Mouse (Mus musculus) stomach, postnatal 0 days (tissue): ENCODE data around the gene Smtnl1. TPM values are rescaled to one million over a fixed set of nuclear protein-coding genes. Genes with fewer than 3 reads are reported as not detected.

ENCODE experiments used
- ATAC-seq: fragments of 200-750 bp; cut with Nextera tagmentation; 2 replicates; pipeline ENCODE4 v1.8.0; 2017; ENCODE audit not compliant: low FRiP score, low TSS enrichment
- DNase-seq: peaks from one replicate; pipeline ENCODE4 v3.0.0-alpha.2; 2016; ENCODE audit warnings: low spot score
- H3K27ac ChIP-seq: fragments of 300-500 bp; sonication (generic); replicated peaks from 2 replicates; pipeline ENCODE4 v1.5.1; 2014; ENCODE audit warnings: mild to moderate bottlenecking, control low read depth
- H3K27me3 ChIP-seq: fragments of 300-500 bp; sonication (generic); 2 replicates; pipeline ENCODE4 v1.6.1; 2014; ENCODE audit warnings: low read length; ENCODE audit not compliant: control insufficient read depth, insufficient read depth
- H3K36me3 ChIP-seq: fragments of 300-500 bp; sonication (generic); 2 replicates; pipeline ENCODE4 v1.6.1; 2014; ENCODE audit warnings: low read length, mixed read lengths; ENCODE audit not compliant: control insufficient read depth, insufficient read depth
- H3K4me1 ChIP-seq: fragments of 300-500 bp; sonication (generic); replicated peaks from 2 replicates; pipeline ENCODE4 v1.6.1; 2014; ENCODE audit warnings: antibody characterized with exemption; ENCODE audit not compliant: control insufficient read depth, insufficient read depth
- H3K4me2 ChIP-seq: fragments of 300-500 bp; sonication (generic); replicated peaks from 2 replicates; pipeline ENCODE4 v1.6.1; 2014; ENCODE audit warnings: low read depth, mild to moderate bottlenecking, control low read depth, moderate library complexity
- H3K4me3 ChIP-seq: fragments of 300-500 bp; sonication (generic); 2 replicates; pipeline ENCODE4 v1.5.1; 2014; ENCODE audit warnings: low read depth, low read length, control low read depth
- H3K9ac ChIP-seq: fragments of 300-500 bp; sonication (generic); 2 replicates; pipeline ENCODE4 v1.6.1; 2014; ENCODE audit warnings: mild to moderate bottlenecking, low read length, control low read depth, mixed read lengths
- H3K9me3 ChIP-seq: fragments of 300-500 bp; sonication (generic); 2 replicates; pipeline ENCODE4 v1.6.1; 2016; ENCODE audit warnings: low read length; ENCODE audit not compliant: control insufficient read depth
- CTCF ChIP-seq: IDR thresholded peaks from 2 replicates; pipeline ENCODE4 v1.5.1; 2016; ENCODE audit warnings: antibody characterized with exemption, low read depth, mild to moderate bottlenecking, moderate library complexity
- EP300 ChIP-seq: optimal IDR thresholded peaks from 2 replicates; pipeline ENCODE3; 2016; ENCODE audit warnings: antibody characterized with exemption
- WGBS: fragments of 180-500 bp; shearing (Covaris S2); extraction: QIAGEN DNeasy Blood & Tissue Kit; methylation state at CpG from one replicate; pipeline ENCODE4 v1.1.7; 2014; 5-methylcytosine and 5-hydroxymethylcytosine counted together
- polyA plus RNA-seq: library from polyadenylated mRNA; unstranded; fragments of >200 nt; fragmentation: Nextera tagmentation; extraction: Ambion mirVana; gene quantifications from 2 replicates; pipeline ENCODE4 v1.2.1, GENCODE M21; 2015

Gene Smtnl1
- polyA plus RNA-seq, 1 experiment from 2014 or later, result not detected

GRCm38 (mm10) chr2:84862231-84862630 is 39.8 kb upstream of the Smtnl1 start:
- ATAC-seq (no peak), DNase-seq (no peak)
- WGBS, result 73% methylated on average over 3 of the region's 3 CpGs
- H3K36me3 ChIP-seq, result peaks cover 10% of the 10 kb centered on the region; the same call in 1 of the 2 replicates
- no peaks in the 10 kb centered on the region for H3K9me3 ChIP-seq
- H3K4me3 ChIP-seq, result no peak overlapping the region
- H3K4me2 ChIP-seq, result no peak overlapping the region
- no peak overlapping the region for H3K9ac ChIP-seq
- H3K27ac ChIP-seq, result no peak overlapping the region
- TF ChIP-seq CTCF, result no peak
- no peak for TF ChIP-seq EP300
- no peaks in the 10 kb centered on the region for H3K27me3 ChIP-seq
- no peaks in the 10 kb centered on the region for H3K4me1 ChIP-seq

- no peak overlapping the region for H3K4me3 ChIP-seq
- H3K9me3 ChIP-seq, result no peaks in the 10 kb centered on the region
- DNase-seq (no peak), ATAC-seq (no peak)
- WGBS, result 69% methylated on average over 3 of the region's 3 CpGs
- H3K27ac ChIP-seq, result no peak overlapping the region
- no peaks in the 10 kb centered on the region for H3K27me3 ChIP-seq
- H3K36me3 ChIP-seq, result peaks cover 10% of the 10 kb centered on the region; the same call in 1 of the 2 replicates
- no peak overlapping the region for H3K9ac ChIP-seq
- no peak for TF ChIP-seq CTCF
- TF ChIP-seq EP300, result no peak
- H3K4me1 ChIP-seq, result no peaks in the 10 kb centered on the region
- H3K4me2 ChIP-seq, result no peak overlapping the region
These were observed 39.0 kb upstream of the Smtnl1 start for GRCm38 (mm10) chr2:84861430-84861829.

- TF ChIP-seq EP300, result no peak
- no peak for TF ChIP-seq CTCF
- H3K36me3 ChIP-seq, result peaks cover 10% of the 10 kb centered on the region; the same call in 1 of the 2 replicates
- WGBS, result 83% methylated on average over 7 of the region's 7 CpGs
- no peak overlapping the region for H3K27ac ChIP-seq
- no peak overlapping the region for H3K4me3 ChIP-seq
- no peak for DNase-seq
- H3K27me3 ChIP-seq, result no peaks in the 10 kb centered on the region
- no peak for ATAC-seq
- no peak overlapping the region for H3K9ac ChIP-seq
- no peaks in the 10 kb centered on the region for H3K4me1 ChIP-seq
- H3K9me3 ChIP-seq, result no peaks in the 10 kb centered on the region
- no peak overlapping the region for H3K4me2 ChIP-seq
These were observed 37.7 kb upstream of the Smtnl1 start for GRCm38 (mm10) chr2:84859991-84860780.

- Histone ChIP-seq H3K9ac (no peak overlapping the region), H3K4me3 (no peak overlapping the region), H3K4me1 (no peaks in the 10 kb centered on the region), H3K27me3 (no peaks in the 10 kb centered on the region), H3K9me3 (no peaks in the 10 kb centered on the region), H3K27ac (no peak overlapping the region), H3K4me2 (no peak overlapping the region), H3K36me3 (peaks cover 13% of the 10 kb centered on the region; the same call in 1 of the 2 replicates)
- DNase-seq (no peak), ATAC-seq (no peak)
- TF ChIP-seq EP300 (no peak), CTCF (no peak)
- 78% methylated on average over 1 of the region's 1 CpGs for WGBS
These were observed 36.1 kb upstream of the Smtnl1 start for GRCm38 (mm10) chr2:84858551-84858950.

- no peak overlapping the region for H3K4me2 ChIP-seq
- H3K27ac ChIP-seq, result no peak overlapping the region
- WGBS, result 73% methylated on average over 2 of the region's 2 CpGs
- no peaks in the 10 kb centered on the region for H3K9me3 ChIP-seq
- H3K9ac ChIP-seq, result no peak overlapping the region
- ATAC-seq (peak; percentile 52), DNase-seq (peak; percentile 58)
- H3K36me3 ChIP-seq, result peaks cover 11% of the 10 kb centered on the region; the same call in 1 of the 2 replicates
- H3K4me3 ChIP-seq, result no peak overlapping the region
- no peaks in the 10 kb centered on the region for H3K4me1 ChIP-seq
- TF ChIP-seq CTCF, result peak; percentile 90
- no peak for TF ChIP-seq EP300
- no peaks in the 10 kb centered on the region for H3K27me3 ChIP-seq
These were observed 33.3 kb upstream of the Smtnl1 start for GRCm38 (mm10) chr2:84855732-84856131.
